Mouse (Mus musculus): ENCODE data around the gene Gm17078. TPM values are rescaled to one million over a fixed set of nuclear protein-coding genes. Genes with fewer than 3 reads are reported as not detected.
"Not testable (repeated sequence)": the region's sequence is repeated elsewhere in the genome, so short reads cannot be mapped to it uniquely, and the experiment has no call there.

The Gm17078 gene
- polyA plus RNA-seq (2015; fragmentation: Nextera tagmentation; extraction: Ambion mirVana), result not detected in 2 replicates

- Histone ChIP-seq H3K27me3 (replicated peaks; ENCODE audit: control insufficient read depth, insufficient read depth, low read length) (no peaks in the 10 kb centered on the region), H3K9ac (ENCODE audit: low read depth, low read length) (no peak within 1 kb of the TSS), H3K4me3 (ENCODE audit: low read length) (no peak within 1 kb of the TSS), H3K36me3 (ENCODE audit: control insufficient read depth, insufficient read depth, low read length) (no peaks in the 10 kb centered on the region), H3K9me3 (ENCODE audit: control insufficient read depth, low read length) (no peaks in the 10 kb centered on the region), H3K27ac (ENCODE audit: low read length) (no peak within 1 kb of the TSS), H3K4me2 (ENCODE audit: low read depth, low read length) (no peak within 1 kb of the TSS), H3K4me1 (ENCODE audit: control insufficient read depth, insufficient read depth, low read length) (no peaks in the 10 kb centered on the region)
- WGBS, result 87% methylated on average over 1 of the region's 1 CpGs
- no peak for ATAC-seq
Measured at GRCm38 (mm10) chr14:51611210-51611609, at the start of gene Gm17078. Gene Gm17078 (minus strand): TSS chr14:51611310.

GRCm38 (mm10) chr14:51635566-51635965, 24.5 kb upstream of the Gm17078 start, which contains the start of gene Gm4181:
Gene Gm4181 (minus strand): TSS chr14:51635666.
- not testable (repeated sequence) for H3K9me3 ChIP-seq (ENCODE audit: control insufficient read depth, low read length); H3K4me2 ChIP-seq (ENCODE audit: low read depth, low read length); H3K4me1 ChIP-seq (ENCODE audit: control insufficient read depth, insufficient read depth, low read length); H3K9ac ChIP-seq (ENCODE audit: low read depth, low read length); H3K27me3 ChIP-seq (replicated peaks; ENCODE audit: control insufficient read depth, insufficient read depth, low read length); H3K36me3 ChIP-seq (ENCODE audit: control insufficient read depth, insufficient read depth, low read length); H3K27ac ChIP-seq (ENCODE audit: low read length); H3K4me3 ChIP-seq (ENCODE audit: low read length); ATAC-seq
- 78% methylated on average over 1 of the region's 1 CpGs for WGBS

- not testable (repeated sequence) for H3K4me2 ChIP-seq (ENCODE audit: low read depth, low read length); H3K9ac ChIP-seq (ENCODE audit: low read depth, low read length); ATAC-seq; H3K27me3 ChIP-seq (replicated peaks; ENCODE audit: control insufficient read depth, insufficient read depth, low read length); H3K4me3 ChIP-seq (ENCODE audit: low read length); H3K9me3 ChIP-seq (ENCODE audit: control insufficient read depth, low read length); H3K27ac ChIP-seq (ENCODE audit: low read length); H3K4me1 ChIP-seq (ENCODE audit: control insufficient read depth, insufficient read depth, low read length); H3K36me3 ChIP-seq (ENCODE audit: control insufficient read depth, insufficient read depth, low read length)
- WGBS, result 83% methylated on average over 1 of the region's 1 CpGs
Measured at GRCm38 (mm10) chr14:51632426-51632825, 21.3 kb upstream of the Gm17078 start.

- H3K36me3 ChIP-seq (ENCODE audit: control insufficient read depth, insufficient read depth, low read length); H3K27ac ChIP-seq (ENCODE audit: low read length); H3K9me3 ChIP-seq (ENCODE audit: control insufficient read depth, low read length); H3K4me1 ChIP-seq (ENCODE audit: control insufficient read depth, insufficient read depth, low read length); H3K27me3 ChIP-seq (replicated peaks; ENCODE audit: control insufficient read depth, insufficient read depth, low read length); H3K9ac ChIP-seq (ENCODE audit: low read depth, low read length); H3K4me2 ChIP-seq (ENCODE audit: low read depth, low read length); ATAC-seq; H3K4me3 ChIP-seq (ENCODE audit: low read length): not testable (repeated sequence)
- WGBS, result 91% methylated on average over 4 of the region's 4 CpGs
Measured at GRCm38 (mm10) chr14:51592039-51592438, 19.1 kb downstream of the Gm17078 start, which contains the start of gene Gm17174. Gene Gm17174 (minus strand): TSS chr14:51592139.

- H3K27me3 ChIP-seq (replicated peaks; ENCODE audit: control insufficient read depth, insufficient read depth, low read length); H3K36me3 ChIP-seq (ENCODE audit: control insufficient read depth, insufficient read depth, low read length); H3K4me3 ChIP-seq (ENCODE audit: low read length); H3K4me1 ChIP-seq (ENCODE audit: control insufficient read depth, insufficient read depth, low read length); H3K9me3 ChIP-seq (ENCODE audit: control insufficient read depth, low read length); H3K9ac ChIP-seq (ENCODE audit: low read depth, low read length); ATAC-seq; H3K27ac ChIP-seq (ENCODE audit: low read length); H3K4me2 ChIP-seq (ENCODE audit: low read depth, low read length): not testable (repeated sequence)
- 86% methylated on average over 2 of the region's 2 CpGs for WGBS
Measured at GRCm38 (mm10) chr14:51573963-51574362, 37.1 kb downstream of the Gm17078 start, which contains the start of gene Gm17175. Gene Gm17175 (minus strand): TSS chr14:51574063.

Other genes with a start within 250 kb of the Gm17078 start
- gene Gm7247, start 249.6 kb downstream of the Gm17078 start, polyA plus RNA-seq (2015; fragmentation: Nextera tagmentation; extraction: Ambion mirVana), result not detected in 2 replicates
- not detected in 2 replicates for gene Vmn2r88, start 200.5 kb downstream of the Gm17078 start, polyA plus RNA-seq (2015; fragmentation: Nextera tagmentation; extraction: Ambion mirVana)
- gene Vmn2r89, start 159.5 kb downstream of the Gm17078 start, polyA plus RNA-seq (2015; fragmentation: Nextera tagmentation; extraction: Ambion mirVana), result not detected in 2 replicates
- gene Gm5622, start 58.5 kb downstream of the Gm17078 start, polyA plus RNA-seq (2015; fragmentation: Nextera tagmentation; extraction: Ambion mirVana), result not detected in 2 replicates
- not detected in 2 replicates for gene Gm17175, start 37.2 kb downstream of the Gm17078 start, polyA plus RNA-seq (2015; fragmentation: Nextera tagmentation; extraction: Ambion mirVana)
- gene Gm17174, start 19.2 kb downstream of the Gm17078 start, polyA plus RNA-seq (2015; fragmentation: Nextera tagmentation; extraction: Ambion mirVana), result not detected in 2 replicates
- gene Gm4181, start 24.4 kb upstream of the Gm17078 start, polyA plus RNA-seq (2015; fragmentation: Nextera tagmentation; extraction: Ambion mirVana), result not detected in 2 replicates
- not detected in 2 replicates for gene Gm17079, start 84.2 kb upstream of the Gm17078 start, polyA plus RNA-seq (2015; fragmentation: Nextera tagmentation; extraction: Ambion mirVana)
- not detected in 2 replicates for gene Gm5800, start 105.9 kb upstream of the Gm17078 start, polyA plus RNA-seq (2015; fragmentation: Nextera tagmentation; extraction: Ambion mirVana)
- 4.4 and 4.9 TPM in 2 replicates for gene Ang4, start 162.3 kb upstream of the Gm17078 start, polyA plus RNA-seq (2015; fragmentation: Nextera tagmentation; extraction: Ambion mirVana)
- not detected in 2 replicates for gene AY358078, start 188.7 kb upstream of the Gm17078 start, polyA plus RNA-seq (2015; fragmentation: Nextera tagmentation; extraction: Ambion mirVana)
- gene Ear6, start 242.4 kb upstream of the Gm17078 start, polyA plus RNA-seq (2015; fragmentation: Nextera tagmentation; extraction: Ambion mirVana), result 0.26 TPM in 1 of 2 replicates, not detected in the other